Comparison of ENCODE assay signal across 10 mouse cellular contexts in the genomic region with DNA sequence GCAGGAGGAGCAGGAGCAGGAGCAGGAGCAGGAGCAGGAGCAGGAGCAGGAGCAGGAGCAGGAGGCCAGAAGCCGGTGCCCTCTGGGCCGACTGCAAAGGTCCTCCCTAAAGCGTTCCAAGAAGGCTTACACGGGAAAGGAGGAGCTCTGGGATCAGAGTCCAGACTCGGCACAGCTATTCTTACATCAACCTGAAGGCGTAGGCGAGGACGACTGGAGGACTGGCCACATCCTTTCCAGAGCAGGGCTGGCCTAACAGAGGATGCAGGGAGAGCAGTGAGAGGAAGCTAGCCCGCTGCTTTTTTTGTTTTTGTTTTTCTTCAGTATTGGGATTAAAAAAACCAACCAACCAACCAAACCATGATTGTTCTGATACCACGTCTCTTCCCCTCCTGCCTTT.
A peak's percentile ranks its signal among the peaks of the same experiment; 100 is the strongest.
DNase-seq lines count a peak whose midpoint lies in the region; ATAC-seq and TF ChIP-seq lines count a peak whose summit lies in the region.
"Had no signal": no experiment of that assay in that cellular context is flagged by ENCODE, and none has a peak within 500 bp of the region (broad histone marks: within the 10 kb centered on the region; RNA-seq: fewer than 3 reads in every experiment).

No protein-coding gene starts in this region.

- ATAC-seq in liver, embryonic 11.5 days (replicated peaks; ENCODE audit: low FRiP score) = no peak
- ATAC-seq in stomach, postnatal 0 days (ENCODE audit: low FRiP score, low TSS enrichment) = no peak
- no peak for ATAC-seq in forebrain, embryonic 14.5 days

- no peak for DNase-seq in liver, embryonic 11.5 days (ENCODE audit: low spot score)
- no peak for DNase-seq in liver
- DNase-seq in heart, postnatal 14 days = peak; percentile 42 to 55
- peak; percentile 77 to 88 for DNase-seq in kidney, postnatal 36 days
- DNase-seq in stomach, postnatal 0 days (ENCODE audit: low spot score) = peak; percentile 46
- DNase-seq in thymus, adult 2 months = no peak
- no peak for DNase-seq in forebrain, embryonic 14.5 days (ENCODE audit: low spot score)
- DNase-seq in layer of hippocampus, adult 9-10 months (ENCODE audit: low spot score) = no peak
- DNase-seq: cerebellum, adult 9-11 months had no signal

- no peak for TF ChIP-seq EP300 in stomach, postnatal 0 days (optimal IDR thresholded peaks at IDR 0.05)

- 62% methylated on average over 10 of the region's 10 CpGs for WGBS in liver, embryonic 11.5 days
- 65% methylated on average over 10 of the region's 10 CpGs for WGBS in stomach, postnatal 0 days
- 61% methylated on average over 10 of the region's 10 CpGs for WGBS in thymus, adult 2 months
- 83% methylated on average over 10 of the region's 10 CpGs for WGBS in forebrain, embryonic 14.5 days

- H3K9me3 ChIP-seq in liver, embryonic 11.5 days (ENCODE audit: control insufficient read depth, low read length) = no peaks in the 10 kb centered on the region
- H3K9me3 ChIP-seq in stomach, postnatal 0 days (ENCODE audit: control insufficient read depth, low read length) = no peaks in the 10 kb centered on the region
- no peaks in the 10 kb centered on the region for H3K9me3 ChIP-seq in forebrain, embryonic 14.5 days (replicated peaks; ENCODE audit: control insufficient read depth, low read length)

- no peak overlapping the region for H3K4me3 ChIP-seq in liver, embryonic 11.5 days (ENCODE audit: low read depth, low read length)
- H3K4me3 ChIP-seq in stomach, postnatal 0 days (ENCODE audit: low read depth, low read length) = no peak overlapping the region
- no peak overlapping the region for H3K4me3 ChIP-seq in thymus, adult 2 months (ENCODE audit: control insufficient read depth, insufficient read depth, low read length)
- H3K4me3 ChIP-seq in forebrain, embryonic 14.5 days (ENCODE audit: low read depth, low read length) = no peak overlapping the region
- H3K4me3 ChIP-seq: myocyte had no signal

- H3K36me3 ChIP-seq in liver, embryonic 11.5 days (ENCODE audit: control insufficient read depth, insufficient read depth, low read length) = no peaks in the 10 kb centered on the region
- no peaks in the 10 kb centered on the region for H3K36me3 ChIP-seq in stomach, postnatal 0 days (ENCODE audit: control insufficient read depth, insufficient read depth, low read length)
- H3K36me3 ChIP-seq in thymus, adult 2 months (ENCODE audit: control insufficient read depth, insufficient read depth, low read length) = no peaks in the 10 kb centered on the region
- no peaks in the 10 kb centered on the region for H3K36me3 ChIP-seq in forebrain, embryonic 14.5 days (ENCODE audit: control insufficient read depth, insufficient read depth, low read length)

- H3K4me1 ChIP-seq in liver, embryonic 11.5 days (replicated peaks; ENCODE audit: control insufficient read depth, insufficient read depth, low read length) = peaks cover 21% of the 10 kb centered on the region
- no peaks in the 10 kb centered on the region for H3K4me1 ChIP-seq in stomach, postnatal 0 days (replicated peaks; ENCODE audit: control insufficient read depth, insufficient read depth)
- peaks cover 17% of the 10 kb centered on the region for H3K4me1 ChIP-seq in thymus, adult 2 months (replicated peaks; ENCODE audit: control insufficient read depth, insufficient read depth, low read length)
- no peaks in the 10 kb centered on the region for H3K4me1 ChIP-seq in forebrain, embryonic 14.5 days (ENCODE audit: control insufficient read depth, insufficient read depth, low read length)

- H3K27ac ChIP-seq in liver, embryonic 11.5 days (ENCODE audit: low read depth, low read length) = peak overlapping the region; percentile 55; the same call in 1 of the 2 replicates
- H3K27ac ChIP-seq in stomach, postnatal 0 days (replicated peaks) = no peak overlapping the region; the same call in 1 of the 2 replicates
- H3K27ac ChIP-seq in thymus, adult 2 months (ENCODE audit: control insufficient read depth, insufficient read depth, low read length) = no peak overlapping the region
- no peak overlapping the region for H3K27ac ChIP-seq in forebrain, embryonic 14.5 days (ENCODE audit: low read depth, low read length)

- TF ChIP-seq CTCF in stomach, postnatal 0 days (IDR thresholded peaks at IDR 0.05; ENCODE audit: low read depth) = no peak
- no peak for TF ChIP-seq CTCF in thymus, adult 2 months (IDR thresholded peaks at IDR 0.05; ENCODE audit: borderline replicate concordance, control insufficient read depth, extremely low read depth, insufficient read depth, low read length, poor library complexity)

- H3K27me3 ChIP-seq in liver, embryonic 11.5 days (replicated peaks; ENCODE audit: control insufficient read depth, insufficient read depth, low read length) = no peaks in the 10 kb centered on the region
- H3K27me3 ChIP-seq in stomach, postnatal 0 days (ENCODE audit: control insufficient read depth, insufficient read depth, low read length) = no peaks in the 10 kb centered on the region
- H3K27me3 ChIP-seq in thymus, adult 2 months (ENCODE audit: control insufficient read depth, insufficient read depth, low read length) = no peaks in the 10 kb centered on the region
- H3K27me3 ChIP-seq in forebrain, embryonic 14.5 days (replicated peaks; ENCODE audit: control insufficient read depth, insufficient read depth, low read length) = no peaks in the 10 kb centered on the region

- TF ChIP-seq POLR2A in thymus, adult 2 months (IDR thresholded peaks at IDR 0.05; ENCODE audit: control insufficient read depth, extremely low read depth, insufficient read depth, low read length, poor library complexity) = no peak

- H3K9ac ChIP-seq in liver, embryonic 11.5 days (ENCODE audit: low read depth, low read length) = no peak overlapping the region
- no peak overlapping the region for H3K9ac ChIP-seq in stomach, postnatal 0 days (ENCODE audit: low read length)
- H3K9ac ChIP-seq in forebrain, embryonic 14.5 days (ENCODE audit: low read length) = no peak overlapping the region

- intact Hi-C loops in heart, postnatal 14 days (cut with DNase I) = loop anchor here (5.0 to 10.0 kb wide), 5 partner anchors 75 to 277 kb away; no protein-coding TSS in a partner anchor

- no peak overlapping the region for H3K4me2 ChIP-seq in liver, embryonic 11.5 days
- no peak overlapping the region for H3K4me2 ChIP-seq in stomach, postnatal 0 days (replicated peaks; ENCODE audit: low read depth)
- no peak overlapping the region for H3K4me2 ChIP-seq in forebrain, embryonic 14.5 days (ENCODE audit: low read length)

Comparison
In these comparisons a context has a peak if more than half of its experiments do, and no peak if none do; other contexts are left out.
1. DNase-seq: peak in heart, postnatal 14 days (2 of 2), kidney, postnatal 36 days (2 of 2) and stomach, postnatal 0 days (single experiment); none in liver, embryonic 11.5 days (single experiment), liver (single experiment), thymus, adult 2 months (single experiment), forebrain, embryonic 14.5 days (single experiment) and layer of hippocampus, adult 9-10 months (single experiment).